Mouse (Mus musculus) neutrophil, adult 65 days (primary cell): ENCODE measurements around the gene Slc19a2. TPM values are rescaled to one million over a fixed set of nuclear protein-coding genes. Genes with fewer than 3 reads are reported as not detected.

Experiments
- total RNA-seq: library from RNA; stranded (reverse); gene quantifications from 2 replicates; pipeline ENCODE4 v1.2.4, GENCODE M21; 2023

Gene Slc19a2
- 4.3 and 7.7 TPM in 2 replicates for total RNA-seq

DNA sequence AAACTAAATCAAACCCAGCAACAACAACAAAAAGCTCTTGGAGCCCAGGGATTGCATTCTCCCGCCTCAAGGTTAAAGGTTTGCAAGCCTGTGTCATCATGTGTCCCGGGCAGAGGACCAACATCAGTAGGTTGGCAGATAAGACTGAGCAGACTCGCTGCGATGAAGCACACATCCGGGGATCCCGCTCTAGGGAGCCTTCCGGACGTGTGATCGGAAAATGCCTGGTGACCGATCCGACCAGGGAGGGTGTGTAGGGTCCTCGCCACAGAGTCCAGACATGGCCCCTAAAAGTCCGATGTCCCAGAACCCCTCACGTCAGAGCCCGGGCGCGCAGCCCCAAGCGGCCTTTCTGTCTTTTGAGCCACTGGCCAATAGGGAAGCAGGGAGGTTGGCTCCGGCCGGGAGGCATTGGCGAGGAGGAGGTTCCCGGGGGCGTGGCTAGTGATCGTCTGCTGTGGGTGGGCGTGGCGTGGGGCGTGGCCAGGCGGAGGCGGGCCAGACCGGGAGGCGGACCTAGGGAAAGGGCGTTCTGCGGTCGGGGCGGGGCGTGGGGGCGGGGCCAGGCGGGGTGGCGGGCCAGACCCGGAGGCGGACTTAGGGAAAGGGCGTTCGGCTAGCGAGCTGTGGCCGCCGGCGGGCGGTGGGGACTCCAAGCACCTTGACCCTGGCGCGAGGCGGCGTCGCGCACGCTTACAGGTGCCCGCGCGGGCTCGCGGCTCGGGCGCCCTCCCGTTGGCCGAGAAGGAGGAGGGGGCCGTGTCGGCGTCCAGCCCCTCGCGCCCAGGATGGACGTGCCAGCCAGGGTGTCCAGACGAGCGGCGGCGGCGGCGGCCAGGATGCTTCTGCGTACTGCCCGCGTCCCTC, at the start of gene Slc19a2:
Gene Slc19a2, plus strand, starts transcription at position 582 of the 867 bp plus-strand sequence.

DNA sequence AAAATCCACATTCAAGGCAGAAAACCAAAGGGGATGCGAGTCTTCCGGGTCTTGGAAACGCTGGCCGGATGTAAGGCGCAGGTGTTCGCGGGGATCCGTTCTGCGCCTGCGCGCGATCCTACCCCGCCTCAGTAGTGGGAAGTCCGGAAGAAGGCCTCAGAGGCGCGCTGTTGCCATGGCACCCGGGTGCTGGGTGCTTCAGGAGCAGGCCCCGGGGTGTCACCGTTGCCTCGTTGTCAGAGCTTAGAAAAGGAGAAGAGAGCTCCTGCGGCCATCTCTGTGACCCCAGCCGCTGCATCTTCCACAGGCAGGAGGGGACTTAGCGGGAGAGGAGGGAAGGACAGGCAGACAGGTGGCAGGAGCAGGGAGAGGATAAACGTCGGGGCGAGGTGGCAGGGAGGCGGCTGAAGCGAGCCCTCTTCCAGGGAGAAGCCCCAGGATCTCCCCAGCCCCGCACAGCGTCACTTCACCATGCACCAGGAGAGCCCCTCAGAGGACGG, 26.7 kb downstream of the Slc19a2 start, which contains the start of gene Ccdc181:
Gene Ccdc181, plus strand, starts transcription at position 131 of the 500 bp plus-strand sequence.

DNA sequence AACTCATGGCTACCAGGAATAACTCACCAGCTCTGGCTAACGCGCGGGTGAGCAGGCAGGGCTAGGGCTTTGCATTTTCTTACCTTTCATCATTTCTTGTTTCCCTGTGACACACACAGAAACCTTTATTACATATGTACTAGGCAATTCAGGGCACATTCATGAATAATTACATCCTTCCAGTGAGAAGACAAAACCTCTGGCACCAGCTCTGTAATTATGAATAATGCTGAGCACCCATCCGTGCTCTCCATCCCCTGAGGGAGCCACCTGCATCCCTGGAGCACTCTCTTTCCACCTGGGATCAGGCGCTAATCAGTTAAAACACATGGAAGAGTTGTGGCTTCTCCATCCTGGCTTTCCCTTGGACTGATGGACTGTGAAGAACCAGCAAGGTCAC, 55.0 kb downstream of the Slc19a2 start, which contains the start of gene Nme7:
Gene Nme7, plus strand, starts transcription at position 301 of the 400 bp plus-strand sequence.

DNA sequence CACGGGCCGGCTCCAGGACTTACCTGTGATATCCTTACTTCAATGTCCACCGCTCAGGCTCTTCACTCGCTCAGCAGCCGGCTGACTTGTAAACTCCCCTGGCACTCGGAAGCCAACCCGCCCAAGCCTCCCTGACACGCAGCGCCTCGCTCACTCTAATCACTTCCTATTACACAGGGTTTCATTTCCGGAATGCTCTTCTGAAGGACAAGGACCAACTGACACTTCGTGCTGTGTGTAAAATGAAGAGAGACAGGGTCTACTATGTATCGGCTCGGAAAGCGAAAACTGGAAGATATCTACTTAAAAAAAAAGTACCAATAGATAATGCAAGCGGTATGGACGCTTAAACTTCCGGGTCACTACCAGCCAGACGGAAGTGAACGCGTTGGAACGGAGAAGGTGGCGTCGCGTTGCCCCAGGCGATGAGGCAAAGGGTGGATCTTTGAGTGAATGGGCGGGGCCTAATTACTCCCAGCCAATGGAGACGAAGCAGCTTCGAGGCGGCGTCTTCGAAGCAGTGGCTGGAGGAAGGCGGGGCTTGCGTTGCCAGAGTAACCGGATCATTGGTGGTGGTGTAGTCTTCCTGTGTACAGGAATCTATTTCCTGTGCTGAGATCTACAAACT, 58.4 kb downstream of the Slc19a2 start, which contains the start of gene Blzf1:
Gene Blzf1, minus strand, starts transcription at position 366 of the 628 bp plus-strand sequence.

Other genes starting within 250 kb of the Slc19a2 start
- 0.52 and 0.92 TPM in 2 replicates for gene Sele, start 200.8 kb upstream of the Slc19a2 start, total RNA-seq
- 440 and 554 TPM in 2 replicates for gene Sell, start 187.1 kb upstream of the Slc19a2 start, total RNA-seq
- gene Selp, start 133.8 kb upstream of the Slc19a2 start, total RNA-seq: 30.6 and 35.7 TPM in 2 replicates
- 59.4 and 67.1 TPM in 2 replicates for gene F5, start 97.2 kb upstream of the Slc19a2 start, total RNA-seq
- gene Ccdc181, start 26.5 kb downstream of the Slc19a2 start, total RNA-seq: 2.9 and 5.1 TPM in 2 replicates
- gene Nme7, start 55.1 kb downstream of the Slc19a2 start, total RNA-seq: 4.2 and 5.3 TPM in 2 replicates
- 17.2 and 20.1 TPM in 2 replicates for gene Blzf1, start 58.4 kb downstream of the Slc19a2 start, total RNA-seq
- gene Atp1b1, start 209.3 kb downstream of the Slc19a2 start, total RNA-seq: 4.7 and 7.7 TPM in 2 replicates